Mouse (Mus musculus) left cerebral cortex, adult 9 months (tissue): ENCODE measurements around the gene Smarcb1.
A peak's percentile ranks its signal among the peaks of the same experiment; 100 is the strongest.

Source experiments
- DNase-seq, 2 experiments: peaks; one replicate each; pipeline ENCODE4 v3.0.0; 2022; ENCODE audit warnings: low spot score in 2 of 2

The Smarcb1 gene

DNA sequence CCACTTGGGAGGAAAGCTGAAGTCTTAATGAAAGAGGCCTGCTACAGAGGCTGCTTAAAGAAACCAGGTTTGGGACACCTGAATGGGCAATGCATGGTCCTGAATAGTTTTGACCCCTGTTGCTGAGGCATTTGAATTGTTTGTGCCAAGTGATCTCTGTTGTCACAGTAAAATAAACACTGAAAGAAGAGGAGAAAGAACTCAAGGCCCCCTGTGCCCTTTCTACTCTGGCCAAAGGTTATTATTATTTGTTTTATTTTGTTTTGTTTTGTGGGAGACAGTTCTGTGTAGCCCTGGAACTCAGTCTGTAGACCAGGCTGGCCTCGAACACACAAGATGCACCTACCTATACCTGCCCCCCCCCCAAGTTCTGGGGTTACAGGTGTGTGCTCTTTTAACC is 13.6 kb upstream of the Smarcb1 start:
- DNase-seq: no peak

DNA sequence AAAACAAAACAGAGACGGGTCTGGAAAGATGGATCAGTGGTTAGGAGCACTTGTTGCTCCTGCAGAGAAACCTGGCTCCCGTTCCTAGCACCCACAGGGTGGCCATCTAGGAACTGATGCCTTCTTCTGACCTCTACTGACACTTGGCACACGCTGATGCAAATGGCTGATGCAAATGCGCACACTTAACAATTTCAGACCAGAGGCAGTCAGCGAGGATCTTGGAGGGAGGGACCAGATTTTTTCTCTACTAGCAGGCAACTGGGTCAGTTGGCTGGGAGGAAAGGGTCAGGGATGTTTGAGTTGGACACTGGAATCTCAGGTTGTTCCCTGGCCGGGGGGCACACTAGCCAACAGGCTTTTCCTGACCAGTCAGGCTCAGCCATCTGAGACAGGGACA is 11.5 kb upstream of the Smarcb1 start, which contains the start of gene Chchd10:
TSS of gene Chchd10 (plus strand) at position 240 of the 400 bp plus-strand sequence.
- DNase-seq: no peak

DNA sequence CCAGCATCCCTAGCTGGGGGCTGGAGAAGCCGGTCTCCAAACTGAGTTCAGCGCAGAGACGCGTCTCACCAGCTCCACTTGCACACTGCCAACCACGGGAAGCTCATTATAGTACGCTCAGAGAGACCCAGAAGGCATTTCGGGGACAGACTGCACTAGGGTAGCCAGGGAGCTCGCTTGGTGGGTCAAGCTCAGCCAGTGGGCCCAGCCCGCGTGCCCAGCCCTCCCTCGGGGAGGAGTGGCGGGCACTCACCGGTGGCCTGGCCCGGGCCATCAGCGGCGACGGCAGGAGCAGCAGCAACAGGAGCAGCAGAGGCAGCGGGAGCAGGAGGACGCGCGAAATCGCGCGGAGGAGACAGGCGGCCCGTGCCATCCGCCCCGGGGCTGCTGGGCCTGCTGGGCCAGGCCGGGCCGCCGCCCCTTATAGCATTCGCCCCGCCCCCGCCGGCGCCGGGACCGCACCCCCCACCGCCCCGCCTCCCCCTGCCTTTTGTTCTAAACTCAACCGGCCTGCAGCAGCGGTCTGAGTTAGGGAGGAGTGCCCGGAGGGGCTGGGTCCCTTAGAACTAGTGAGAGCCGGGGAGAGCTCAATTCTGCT is 10.8 kb upstream of the Smarcb1 start:
- DNase-seq: no peak

DNA sequence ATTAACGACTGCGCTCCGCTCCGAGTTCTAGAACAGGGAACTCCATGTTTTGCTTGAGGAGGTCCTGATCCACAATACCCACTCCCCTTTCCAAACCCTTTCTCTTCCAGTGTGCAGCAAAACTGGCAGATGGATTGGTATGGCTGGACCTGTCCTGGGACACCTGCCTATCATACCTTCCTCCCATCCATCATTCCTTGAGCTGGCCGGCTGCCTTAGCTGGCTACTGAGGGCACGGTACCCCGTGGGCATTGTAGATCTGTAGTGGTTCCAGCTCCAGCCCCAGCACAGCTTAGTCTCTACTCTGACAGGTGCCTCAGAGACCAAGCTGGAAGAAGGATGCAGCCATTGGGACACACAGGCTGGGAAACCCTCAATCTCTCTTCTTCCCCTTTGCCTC is 9.9 kb upstream of the Smarcb1 start:
- DNase-seq: no peak

DNA sequence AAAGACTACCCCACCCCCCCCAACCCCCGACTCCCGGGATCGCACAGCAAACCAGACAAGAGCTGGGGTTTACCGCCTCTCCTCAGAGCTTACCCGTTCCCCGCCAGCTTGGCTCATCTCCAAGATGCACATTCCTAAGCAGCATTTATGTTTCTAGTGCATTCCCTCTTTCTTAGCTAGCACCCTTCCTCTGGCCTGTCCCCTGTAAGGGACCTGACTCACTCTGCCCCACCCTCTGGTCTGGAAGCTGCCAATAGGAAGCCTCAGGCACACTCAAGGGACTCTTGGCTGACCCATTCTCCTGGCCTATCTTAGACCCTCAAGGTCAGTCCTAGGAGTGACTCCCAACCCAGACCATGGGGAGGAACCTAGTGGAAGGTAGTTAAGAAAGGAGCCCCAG is 8.9 kb upstream of the Smarcb1 start:
- no peak for DNase-seq

DNA sequence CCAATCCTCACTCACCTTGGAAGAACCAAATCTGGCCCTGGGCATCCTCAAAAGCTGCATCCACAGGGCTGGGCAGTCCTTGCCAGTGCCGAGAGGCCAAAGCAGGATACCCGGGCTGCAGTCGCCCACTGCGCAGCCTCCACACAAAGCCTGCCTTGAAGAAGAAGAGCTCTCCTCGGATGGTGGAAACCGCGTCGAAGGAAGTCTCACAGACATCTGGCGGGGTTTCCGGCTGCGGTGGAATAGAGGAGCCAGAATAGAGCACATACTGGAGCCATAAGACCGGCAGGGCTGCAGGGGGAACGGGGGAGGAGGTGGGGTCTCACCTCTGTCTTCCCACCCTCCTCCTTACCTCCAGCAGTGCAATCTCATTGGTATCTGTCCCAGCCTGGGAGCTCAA is 5.0 kb upstream of the Smarcb1 start:
- no peak for DNase-seq

DNA sequence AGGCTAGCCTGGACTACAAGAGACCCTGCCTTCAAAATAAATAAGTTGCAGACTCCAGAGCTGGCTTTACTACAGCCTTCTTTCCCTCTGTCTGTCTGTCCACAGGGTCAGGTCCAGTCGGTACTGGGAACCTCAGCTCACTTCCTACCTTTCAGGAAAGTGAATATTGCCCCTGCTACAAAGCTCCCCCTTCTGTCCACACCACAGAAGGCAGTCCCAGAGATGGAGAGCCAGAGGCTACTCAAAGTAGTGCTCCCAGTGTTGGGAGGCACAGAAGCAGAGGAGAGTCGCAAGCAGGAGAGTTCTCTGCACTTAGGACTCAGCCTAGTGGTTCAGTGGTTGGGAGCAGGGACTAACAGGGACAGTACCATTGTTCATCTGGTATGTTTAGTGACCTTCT is 2.9 kb upstream of the Smarcb1 start:
- no peak for DNase-seq

DNA sequence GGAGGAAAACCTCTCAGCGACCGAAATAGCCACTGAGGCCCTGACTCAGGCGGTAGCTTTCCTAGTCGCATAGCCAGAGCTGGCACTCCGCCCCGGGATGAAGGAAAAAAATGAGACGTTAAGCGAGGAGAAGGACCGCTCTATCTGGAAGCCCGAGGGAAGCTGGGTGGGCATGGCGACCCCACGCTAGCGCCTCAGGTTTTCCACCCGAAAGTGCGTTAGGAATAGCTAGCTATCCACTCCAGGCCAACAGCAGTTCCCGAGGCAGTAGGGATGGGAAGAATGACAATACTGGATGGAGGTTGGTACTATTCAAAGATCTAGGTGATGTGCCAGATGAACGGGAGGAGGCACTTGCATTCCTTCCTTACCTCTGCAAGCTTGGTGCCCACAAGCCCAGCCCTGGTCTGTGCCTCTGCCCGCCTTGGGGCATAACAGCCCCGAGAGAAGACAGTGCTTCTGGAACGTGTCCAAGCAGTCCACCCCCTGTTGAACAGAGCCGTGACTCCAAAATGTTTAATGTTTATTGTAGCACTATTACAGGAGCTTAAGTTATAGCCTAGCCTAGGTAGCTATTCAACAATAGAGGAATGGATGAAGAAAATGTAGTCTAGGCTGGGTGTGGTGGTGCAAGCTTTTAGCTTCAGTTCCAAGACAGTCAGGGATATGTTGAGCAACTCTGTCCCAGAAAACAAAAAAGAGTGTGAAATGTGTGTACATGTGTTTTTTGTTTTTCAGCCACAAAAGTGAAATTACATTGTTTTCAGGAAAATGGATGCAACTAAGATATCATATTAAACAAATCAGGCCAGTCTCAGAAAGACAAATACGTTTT is 526 bp upstream of the Smarcb1 start:
- no peak for DNase-seq

DNA sequence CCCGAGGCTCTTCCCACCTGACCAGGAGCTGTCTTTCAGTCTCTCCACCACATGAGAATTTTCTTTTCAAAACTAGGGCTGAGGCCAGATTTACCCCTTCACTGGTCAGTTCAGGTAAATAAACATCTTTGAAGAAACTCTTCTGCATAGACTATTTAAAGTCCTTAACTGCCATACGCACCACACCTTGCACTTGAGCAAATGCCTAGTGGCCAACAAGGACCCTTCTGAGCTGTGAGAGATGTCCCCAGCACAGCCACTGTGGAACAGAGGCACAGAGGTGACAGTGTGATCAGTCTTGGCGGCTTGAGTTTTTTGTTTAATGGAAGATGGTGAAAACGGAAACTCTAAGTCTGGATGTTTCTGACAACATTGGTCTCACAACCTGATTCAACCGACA is 2.4 kb downstream of the Smarcb1 start:
- DNase-seq: no peak

DNA sequence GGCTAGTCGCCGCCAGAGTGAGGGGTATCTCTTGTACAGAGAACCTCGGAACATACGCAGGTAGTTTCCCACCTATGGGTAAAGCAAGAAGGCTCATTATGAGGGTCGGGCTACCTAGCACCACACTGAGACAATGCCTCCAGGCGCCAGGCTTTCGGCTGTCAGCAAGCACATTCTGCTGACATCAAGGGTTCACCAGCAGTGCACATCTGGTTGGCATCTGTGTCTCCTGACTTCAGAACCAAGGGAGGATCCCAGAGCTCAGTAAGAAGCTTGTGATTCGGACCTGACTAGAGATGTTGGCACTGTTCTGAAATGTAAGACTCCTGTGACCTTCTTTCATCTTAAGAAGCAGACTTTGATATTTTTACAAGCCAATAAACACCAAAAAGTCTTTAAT is 4.6 kb downstream of the Smarcb1 start:
- no peak for DNase-seq

DNA sequence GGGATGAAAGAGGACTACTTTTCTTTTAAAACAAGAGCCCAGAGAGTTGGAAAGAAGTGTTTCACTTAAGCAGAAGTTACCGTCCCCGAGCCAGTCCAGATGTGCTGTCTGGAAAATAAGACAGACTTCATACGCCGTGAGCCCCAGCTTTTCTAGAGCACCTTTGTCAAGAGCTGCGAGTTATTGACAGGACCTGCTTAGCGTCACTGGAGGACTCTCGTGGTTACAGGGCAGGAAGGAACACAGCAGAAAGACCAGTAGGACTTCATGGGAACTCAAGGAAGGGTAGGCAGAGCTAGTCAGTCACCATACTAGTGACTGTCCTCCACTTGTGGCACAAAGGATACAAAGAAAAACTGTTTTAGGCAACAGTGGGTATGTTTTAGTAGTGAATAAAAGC is 5.9 kb downstream of the Smarcb1 start:
- DNase-seq: no peak

DNA sequence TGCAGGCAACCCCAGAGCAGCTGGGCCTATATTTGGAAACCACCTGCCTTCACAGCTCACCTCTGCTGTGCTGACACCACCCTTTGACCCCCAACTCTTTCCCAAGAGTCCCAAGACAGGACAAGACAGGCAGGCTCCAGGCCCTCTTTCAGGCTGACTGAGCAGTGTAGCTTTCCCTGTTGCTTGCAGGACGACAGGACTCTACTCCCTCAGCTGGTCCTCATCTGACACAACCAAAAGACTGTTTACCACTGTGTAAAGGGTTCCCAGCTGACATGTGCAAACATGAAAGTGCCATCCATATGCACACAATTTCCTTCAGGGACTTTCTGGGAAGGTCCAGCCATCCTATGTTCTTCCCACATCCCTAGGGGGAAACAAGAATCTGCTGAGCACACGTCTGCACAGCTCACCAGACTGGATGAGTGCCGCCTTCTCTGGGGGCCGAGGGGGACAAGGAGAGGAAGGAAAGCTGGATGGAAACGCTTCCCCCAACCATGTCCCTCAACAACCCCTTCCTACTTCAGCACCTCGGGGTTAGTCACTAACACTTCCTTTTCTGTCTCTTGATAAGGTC is 8.3 kb downstream of the Smarcb1 start:
- no peak for DNase-seq

DNA sequence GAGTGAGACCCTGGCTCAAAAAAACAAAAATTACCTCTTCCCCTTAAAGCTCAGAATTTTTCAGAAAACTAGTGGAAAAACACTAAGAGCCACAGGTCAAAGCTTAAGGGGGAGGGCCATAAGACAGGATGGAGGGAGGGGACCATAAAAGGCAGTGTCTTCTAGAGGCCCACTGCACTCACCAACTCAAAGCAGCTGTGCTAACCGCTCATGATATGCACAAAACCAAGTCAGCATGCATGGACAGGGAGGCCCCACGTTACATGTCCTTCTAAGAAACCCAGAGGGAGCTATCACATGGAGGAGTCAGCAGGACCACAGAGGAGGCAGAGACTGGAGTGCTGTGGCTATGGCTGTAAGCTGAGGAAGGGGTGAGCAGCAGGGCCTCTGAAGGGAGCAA is 10.7 kb downstream of the Smarcb1 start:
- no peak for DNase-seq

DNA sequence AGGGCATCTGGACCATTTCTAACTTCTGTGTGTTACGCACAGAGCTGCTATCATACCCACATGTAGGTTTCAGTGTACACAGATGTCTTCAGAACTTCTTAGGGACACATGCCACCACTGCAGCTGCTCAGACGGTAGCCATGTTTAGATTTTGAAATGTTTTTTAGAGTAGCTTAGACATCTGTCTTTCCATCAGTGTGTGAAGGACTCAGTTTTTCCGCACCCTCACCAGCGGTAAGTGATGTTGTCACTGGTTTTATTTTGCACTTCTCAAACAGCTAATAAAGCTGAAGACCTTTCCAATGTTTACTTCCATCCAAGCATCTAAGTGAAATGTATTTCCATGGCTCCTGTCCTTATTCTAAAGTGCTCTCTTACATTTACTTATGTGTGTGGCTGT is 14.5 kb downstream of the Smarcb1 start:
- DNase-seq: no peak

DNA sequence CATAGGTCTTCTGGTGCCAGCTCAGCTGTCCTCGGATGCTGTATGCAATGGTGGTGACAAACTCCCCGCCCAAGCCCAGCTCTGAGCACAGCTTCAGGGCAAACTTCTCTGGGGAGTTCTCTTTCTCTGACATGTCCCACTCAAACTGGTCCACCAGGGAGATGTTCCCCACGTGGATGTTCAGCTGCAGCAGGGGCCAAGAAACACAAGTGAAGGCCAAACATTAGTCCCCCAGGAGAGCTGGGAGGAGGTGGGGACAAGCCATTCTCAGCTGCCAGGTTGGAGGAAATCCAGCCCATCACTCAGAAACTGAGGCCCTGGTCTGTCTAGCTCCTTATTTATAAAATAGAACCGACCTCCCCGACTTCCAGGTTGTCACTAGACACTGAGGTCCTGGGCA is 17.0 kb downstream of the Smarcb1 start:
- no peak for DNase-seq

DNA sequence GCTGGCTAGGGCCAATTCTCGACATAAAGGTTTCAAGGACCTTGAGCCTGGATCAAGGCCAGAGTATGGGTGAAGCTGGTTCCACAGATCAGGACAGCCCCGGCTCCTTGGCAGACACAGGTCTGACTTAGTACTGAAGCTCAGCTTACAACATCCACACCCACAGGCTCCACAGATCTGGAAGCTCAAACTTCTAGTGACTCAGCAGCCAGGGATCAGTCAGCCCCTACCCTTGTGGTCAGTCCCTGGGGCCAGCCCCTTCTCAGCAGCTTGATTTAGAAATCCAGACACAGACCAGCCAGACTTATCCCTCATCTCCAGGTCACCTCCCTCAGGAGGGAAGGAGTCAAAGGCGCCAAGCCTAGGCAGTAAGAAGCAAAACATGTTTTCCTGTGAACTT is 22.6 kb downstream of the Smarcb1 start:
- DNase-seq: no peak

DNA sequence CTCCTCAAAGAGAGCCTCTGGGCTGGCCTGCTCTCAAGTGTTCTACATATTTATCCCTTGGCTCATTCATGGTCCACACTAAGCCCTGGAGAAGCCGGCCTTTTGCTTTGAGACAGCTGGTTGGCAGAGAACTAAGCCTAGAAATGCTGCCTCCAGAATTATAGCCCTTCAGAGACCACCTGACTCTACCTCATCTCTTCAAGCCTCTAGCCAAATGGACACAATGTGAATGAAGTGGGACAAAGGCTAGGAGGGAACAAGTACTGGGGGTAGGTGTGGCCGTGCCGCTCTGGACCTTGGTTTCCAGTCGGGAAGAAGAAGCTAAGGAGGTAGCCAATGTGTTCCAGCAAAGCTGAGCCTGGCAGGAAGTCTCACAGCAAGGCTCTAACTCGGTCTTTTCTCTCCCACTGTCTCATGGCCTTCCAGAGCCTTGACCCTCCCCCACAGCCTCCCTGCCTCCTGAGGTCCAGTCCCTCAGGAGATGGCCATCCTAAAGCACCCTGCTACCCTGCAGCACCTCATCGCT is 23.3 kb downstream of the Smarcb1 start:
- DNase-seq: no peak

DNA sequence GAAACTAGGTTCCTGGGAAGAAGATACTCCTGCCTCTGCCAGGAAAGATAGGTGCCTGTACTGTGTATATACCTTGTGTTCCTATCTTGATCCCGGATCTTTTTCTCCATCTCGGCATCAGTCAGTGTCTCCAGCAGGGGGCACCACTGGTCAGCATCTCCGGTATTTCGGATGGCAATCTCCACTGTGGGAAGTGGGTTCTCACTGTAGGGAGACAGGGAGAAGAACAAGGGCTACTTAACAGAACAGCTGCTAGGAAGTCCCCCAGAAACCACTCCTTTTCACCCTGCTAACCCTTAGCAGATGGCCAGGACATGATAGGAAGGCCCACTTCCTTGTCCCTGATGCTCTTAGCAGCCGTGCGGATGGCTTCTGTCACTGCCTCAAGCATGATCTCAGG is 24.0 kb downstream of the Smarcb1 start:
- peak in 1 of 2 experiments; percentile 80 for DNase-seq

DNA sequence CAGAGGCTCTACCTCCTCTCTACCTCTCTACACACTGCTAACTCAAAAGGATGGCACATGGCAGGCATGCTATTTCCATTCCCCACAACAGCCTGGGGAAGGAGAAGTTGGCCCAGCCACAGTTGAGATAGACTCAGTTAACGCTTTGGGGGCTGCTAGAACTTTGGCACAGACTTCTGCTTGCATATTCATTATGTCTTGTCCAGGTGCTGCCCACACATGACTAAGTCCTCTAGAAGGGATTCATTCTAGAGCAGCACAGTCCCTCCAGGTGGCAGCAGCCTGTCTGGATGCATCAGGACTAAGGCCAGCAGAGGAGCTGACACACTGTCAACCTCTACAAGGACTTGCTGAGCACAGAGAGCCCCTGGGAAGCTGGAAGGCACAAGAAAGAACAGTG is 25.2 kb downstream of the Smarcb1 start:
- DNase-seq: peak in 1 of 2 experiments; percentile 73

DNA sequence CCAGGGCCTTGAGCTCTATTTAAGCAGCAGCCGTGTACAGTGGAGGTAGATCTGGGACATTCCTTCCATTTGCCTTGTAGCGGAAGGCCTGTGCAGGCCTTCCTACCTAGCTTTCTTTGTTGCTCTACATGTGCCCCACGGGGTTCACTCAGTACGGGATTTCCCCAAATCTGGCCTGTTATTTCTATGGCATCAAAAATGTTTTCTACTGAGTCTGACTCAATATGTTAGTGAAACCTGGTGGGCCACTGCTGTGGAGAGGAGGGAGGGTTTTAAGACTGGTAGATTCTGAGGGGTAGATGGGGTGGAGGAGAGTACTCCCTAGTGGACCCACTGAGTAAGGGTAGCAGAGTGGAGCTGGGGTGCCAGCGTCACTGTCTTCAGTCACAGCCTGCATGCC is 25.7 kb downstream of the Smarcb1 start:
- no peak for DNase-seq

DNA sequence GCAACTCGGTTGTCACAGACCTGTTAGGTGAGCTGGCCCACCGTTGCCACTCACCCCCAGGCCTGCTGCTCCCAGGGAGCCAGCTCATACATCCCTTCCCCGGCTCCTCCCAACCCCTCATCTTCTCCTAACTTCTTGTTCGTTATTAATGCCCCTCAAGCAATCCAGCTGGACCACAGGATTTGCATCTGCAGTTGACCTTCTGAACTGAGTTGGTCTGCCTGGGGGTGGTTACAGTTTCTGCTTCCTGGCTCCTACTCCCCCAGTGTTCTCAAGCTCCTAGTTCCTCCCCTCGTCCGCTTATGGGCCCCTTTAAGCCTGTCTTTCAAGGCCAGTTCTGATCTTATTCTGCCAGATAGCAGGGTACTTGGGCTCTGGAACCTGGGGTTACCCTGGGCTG is 26.8 kb downstream of the Smarcb1 start:
- DNase-seq: no peak

DNA sequence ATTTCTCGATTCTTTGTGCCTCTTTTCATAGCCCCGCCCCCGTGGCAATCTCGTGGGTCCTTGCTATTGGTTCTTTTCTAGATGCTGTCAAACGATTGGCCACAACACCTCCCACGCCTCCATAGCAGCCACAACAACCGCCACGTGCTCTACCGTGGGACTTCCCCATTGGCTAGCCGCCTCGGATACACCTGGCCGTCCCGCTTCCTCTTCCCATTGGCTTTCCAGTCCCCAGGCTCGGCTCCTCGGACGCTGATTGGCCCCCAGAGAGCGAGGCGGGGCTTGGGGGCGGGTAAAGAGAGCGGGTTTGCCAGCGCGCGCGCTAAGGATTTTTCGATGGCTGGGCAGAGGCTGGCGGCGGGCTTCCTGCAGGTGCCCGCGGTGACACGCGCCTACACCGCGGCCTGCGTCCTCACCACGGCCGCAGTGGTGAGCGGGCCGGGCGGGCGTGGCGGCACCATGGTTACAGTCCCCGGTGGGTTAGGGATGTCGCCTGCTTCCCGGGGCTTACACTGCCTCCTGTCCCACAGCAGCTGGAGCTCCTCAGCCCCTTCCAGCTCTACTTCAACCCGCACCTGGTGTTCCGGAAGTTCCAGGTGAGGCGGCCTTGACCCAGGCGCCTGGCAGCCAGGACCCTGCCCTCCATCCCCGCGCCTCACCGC is 28.2 kb downstream of the Smarcb1 start, which contains the start of gene Derl3:
TSS of gene Derl3 (plus strand) at position 325 of the 662 bp plus-strand sequence.
- peak; percentile 98 to 99 for DNase-seq
